ENCODE assay signal across 13 mouse cellular contexts in genomic region chr19:8998546-8998945, GRCm38 (mm10). TPM values are rescaled to one million over a fixed set of nuclear protein-coding genes. Genes with fewer than 3 reads are reported as not detected.
DNase-seq lines count a peak whose midpoint lies in the region; ATAC-seq and TF ChIP-seq lines count a peak whose summit lies in the region.
"Had no signal": no experiment of that assay in that cellular context is flagged by ENCODE, and none has a peak within 500 bp of the region (broad histone marks: within the 10 kb centered on the region; RNA-seq: fewer than 3 reads in every experiment).

No protein-coding gene starts in this region.

- peak; percentile 63 for DNase-seq in CD4-positive helper T cell, adult 2 months (ENCODE audit: low read depth, low spot score)
- DNase-seq in limb, embryonic 14.5 days (ENCODE audit: low spot score), result no peak
- DNase-seq in left cerebral cortex, adult 18-20 months (ENCODE audit: low spot score in 2 of 2), result no peak
- DNase-seq in left cerebral cortex, adult 9 months (ENCODE audit: low spot score in 2 of 2), result no peak
- no peak for DNase-seq in layer of hippocampus, adult 9-11 months
- DNase-seq: heart, postnatal 4 days; left cerebral cortex, postnatal 4 days; right cerebral cortex, postnatal 25 days had no signal

- no peak for TF ChIP-seq EP300 in ES-Bruce4 (IDR thresholded peaks at IDR 0.05; ENCODE audit: insufficient read depth, low read depth, low read length)

- TF ChIP-seq CTCF in ES-Bruce4 (IDR thresholded peaks at IDR 0.05; ENCODE audit: low read depth, low read length), result no peak

- ATAC-seq in heart, embryonic 15.5 days (replicated peaks; ENCODE audit: insufficient number of reproducible peaks, insufficient read depth, low FRiP score, low read depth), result no peak
- ATAC-seq in heart, embryonic 11.5 days (replicated peaks; ENCODE audit: insufficient number of reproducible peaks, low FRiP score, low TSS enrichment), result no peak
- no peak for ATAC-seq in limb, embryonic 14.5 days (ENCODE audit: low FRiP score, low read depth)

- H3K36me3 ChIP-seq in heart, embryonic 15.5 days, result peaks cover 44% of the 10 kb centered on the region
- H3K36me3 ChIP-seq in heart, embryonic 11.5 days (ENCODE audit: control insufficient read depth, insufficient read depth, low read length), result peaks cover 18% of the 10 kb centered on the region
- peaks cover 23% of the 10 kb centered on the region for H3K36me3 ChIP-seq in ES-Bruce4 (ENCODE audit: control insufficient read depth, insufficient read depth, low read length, poor library complexity, severe bottlenecking)
- H3K36me3 ChIP-seq in limb, embryonic 14.5 days (ENCODE audit: control insufficient read depth, insufficient read depth, low read length), result peaks cover 42% of the 10 kb centered on the region
- H3K36me3 ChIP-seq: neural tube, embryonic 12.5 days had no signal

- H3K9me3 ChIP-seq in heart, embryonic 15.5 days (replicated peaks), result no peaks in the 10 kb centered on the region
- no peaks in the 10 kb centered on the region for H3K9me3 ChIP-seq in heart, embryonic 11.5 days (replicated peaks; ENCODE audit: control insufficient read depth, low read length)
- peaks cover 2% of the 10 kb centered on the region; the same call in 1 of the 2 replicates for H3K9me3 ChIP-seq in ES-Bruce4 (replicated peaks; ENCODE audit: control insufficient read depth, insufficient read depth, low read length, poor library complexity, severe bottlenecking)
- H3K9me3 ChIP-seq in limb, embryonic 14.5 days (ENCODE audit: control insufficient read depth, low read length), result no peaks in the 10 kb centered on the region
- H3K9me3 ChIP-seq: neural tube, embryonic 12.5 days had no signal

- H3K4me3 ChIP-seq in heart, embryonic 15.5 days, result no peak overlapping the region
- no peak overlapping the region for H3K4me3 ChIP-seq in heart, embryonic 11.5 days (ENCODE audit: low read depth, low read length)
- H3K4me3 ChIP-seq in ES-Bruce4 (ENCODE audit: low read depth, low read length), result no peak overlapping the region
- no peak overlapping the region for H3K4me3 ChIP-seq in limb, embryonic 14.5 days (replicated peaks; ENCODE audit: low read length)
- H3K4me3 ChIP-seq: erythroblast, embryonic 14.5 days; neural tube, embryonic 12.5 days had no signal

- no peaks in the 10 kb centered on the region for H3K27me3 ChIP-seq in heart, embryonic 15.5 days
- no peaks in the 10 kb centered on the region for H3K27me3 ChIP-seq in heart, embryonic 11.5 days (ENCODE audit: control insufficient read depth, insufficient read depth, low read length)
- H3K27me3 ChIP-seq in ES-Bruce4 (ENCODE audit: control insufficient read depth, insufficient read depth, low read length, poor library complexity, severe bottlenecking), result no peaks in the 10 kb centered on the region
- H3K27me3 ChIP-seq in limb, embryonic 14.5 days (ENCODE audit: control insufficient read depth, insufficient read depth, low read length), result no peaks in the 10 kb centered on the region
- H3K27me3 ChIP-seq: neural tube, embryonic 12.5 days had no signal

- no peak for TF ChIP-seq POLR2A in ES-Bruce4 (IDR thresholded peaks at IDR 0.05; ENCODE audit: insufficient read depth, low read length)
- no peak for TF ChIP-seq POLR2A in limb, embryonic 14.5 days (IDR thresholded peaks at IDR 0.05; ENCODE audit: borderline replicate concordance, extremely low read depth, insufficient read depth, insufficient read length)

- peaks cover 54% of the 10 kb centered on the region for H3K4me1 ChIP-seq in heart, embryonic 15.5 days (replicated peaks)
- peaks cover 15% of the 10 kb centered on the region for H3K4me1 ChIP-seq in heart, embryonic 11.5 days (ENCODE audit: control insufficient read depth, insufficient read depth, low read length)
- H3K4me1 ChIP-seq in ES-Bruce4 (ENCODE audit: control insufficient read depth, insufficient read depth, low read length), result no peaks in the 10 kb centered on the region
- H3K4me1 ChIP-seq in limb, embryonic 14.5 days (ENCODE audit: control insufficient read depth, insufficient read depth, low read length), result peaks cover 40% of the 10 kb centered on the region
- H3K4me1 ChIP-seq: neural tube, embryonic 12.5 days had no signal

- H3K9ac ChIP-seq in heart, embryonic 15.5 days, result no peak overlapping the region
- no peak overlapping the region for H3K9ac ChIP-seq in heart, embryonic 11.5 days (ENCODE audit: low read depth, low read length)
- H3K9ac ChIP-seq in ES-Bruce4 (ENCODE audit: low read depth, poor library complexity, severe bottlenecking), result no peak overlapping the region
- H3K9ac ChIP-seq in limb, embryonic 14.5 days (ENCODE audit: low read depth, low read length, severe bottlenecking), result no peak overlapping the region
- H3K9ac ChIP-seq: neural tube, embryonic 12.5 days had no signal

- H3K4me2 ChIP-seq in heart, embryonic 15.5 days, result no peak overlapping the region
- no peak overlapping the region for H3K4me2 ChIP-seq in heart, embryonic 11.5 days
- H3K4me2 ChIP-seq in limb, embryonic 14.5 days (replicated peaks; ENCODE audit: low read depth, low read length, severe bottlenecking), result no peak overlapping the region
- H3K4me2 ChIP-seq: neural tube, embryonic 12.5 days had no signal

- peak overlapping the region; percentile 67; the same call in 1 of the 2 replicates for H3K27ac ChIP-seq in heart, embryonic 15.5 days
- no peak overlapping the region for H3K27ac ChIP-seq in heart, embryonic 11.5 days (ENCODE audit: low read depth, low read length)
- H3K27ac ChIP-seq in ES-Bruce4 (ENCODE audit: insufficient read depth, low read length), result peak overlapping the region; percentile 64
- H3K27ac ChIP-seq in limb, embryonic 14.5 days (replicated peaks; ENCODE audit: low read depth, low read length), result peak overlapping the region; percentile 75; the same call in 1 of the 2 replicates
- H3K27ac ChIP-seq: neural tube, embryonic 12.5 days had no signal

- WGBS in heart, embryonic 15.5 days, result 85% methylated on average over 6 of the region's 6 CpGs
- 88% methylated on average over 6 of the region's 6 CpGs for WGBS in heart, embryonic 11.5 days (ENCODE audit: insufficient replicate concordance)
- 72% methylated on average over 6 of the region's 6 CpGs for WGBS in limb, embryonic 14.5 days

RNA-seq across cellular contexts. Expression of gene Ahnak, which starts 9.5 kb away (rescaled TPM):
- polyA plus RNA-seq in heart, embryonic 15.5 days (2015; fragmentation: Nextera tagmentation; extraction: Ambion mirVana), result 31.4 and 38.4 TPM in 2 replicates
- polyA plus RNA-seq in heart, embryonic 11.5 days (2014; fragmentation: Nextera tagmentation; extraction: Ambion mirVana), result 15.1 and 17.4 TPM in 2 replicates
- polyA plus RNA-seq in ES-Bruce4 (2011; ENCODE audit: insufficient read depth, insufficient read length, low read depth, missing spikeins), result 162 and 163 TPM in 2 replicates
- polyA plus RNA-seq in limb, embryonic 14.5 days (2012; rRNA removed), result 21.6 and 31.4 TPM in 2 replicates
- polyA plus RNA-seq in limb, embryonic 14.5 days (2014; fragmentation: Nextera tagmentation; extraction: Ambion mirVana), result 61.5 and 61.6 TPM in 2 replicates
- 10 to 100 TPM; 18.6 to 23.5 TPM for total RNA-seq in left cerebral cortex, adult 18-20 months (2021)

RNA-seq across cellular contexts. Expression of gene Eef1g, which starts 31.7 kb away (rescaled TPM):
- 216 and 256 TPM in 2 replicates for polyA plus RNA-seq in heart, embryonic 15.5 days (2015; fragmentation: Nextera tagmentation; extraction: Ambion mirVana)
- polyA plus RNA-seq in heart, embryonic 11.5 days (2014; fragmentation: Nextera tagmentation; extraction: Ambion mirVana), result 344 TPM in 2 replicates
- polyA plus RNA-seq in ES-Bruce4 (2011; ENCODE audit: insufficient read depth, insufficient read length, low read depth, missing spikeins), result 1,175 and 1,274 TPM in 2 replicates
- polyA plus RNA-seq in limb, embryonic 14.5 days (2012; rRNA removed), result 530 and 577 TPM in 2 replicates
- 499 and 500 TPM in 2 replicates for polyA plus RNA-seq in limb, embryonic 14.5 days (2014; fragmentation: Nextera tagmentation; extraction: Ambion mirVana)
- total RNA-seq in left cerebral cortex, adult 18-20 months (2021), result 100 to 1,000 TPM; 251 to 256 TPM

RNA-seq across cellular contexts. Expression of gene Tut1, which starts 44.9 kb away (rescaled TPM):
- 13.7 and 19.4 TPM in 2 replicates for polyA plus RNA-seq in heart, embryonic 15.5 days (2015; fragmentation: Nextera tagmentation; extraction: Ambion mirVana)
- polyA plus RNA-seq in heart, embryonic 11.5 days (2014; fragmentation: Nextera tagmentation; extraction: Ambion mirVana), result 17.1 and 19.8 TPM in 2 replicates
- 26.4 and 30.1 TPM in 2 replicates for polyA plus RNA-seq in ES-Bruce4 (2011; ENCODE audit: insufficient read depth, insufficient read length, low read depth, missing spikeins)
- 28.6 and 33.6 TPM in 2 replicates for polyA plus RNA-seq in limb, embryonic 14.5 days (2012; rRNA removed)
- polyA plus RNA-seq in limb, embryonic 14.5 days (2014; fragmentation: Nextera tagmentation; extraction: Ambion mirVana), result 27.6 and 29.2 TPM in 2 replicates
- 10 to 100 TPM; 22.5 to 23.7 TPM for total RNA-seq in left cerebral cortex, adult 18-20 months (2021)

RNA-seq across cellular contexts. Expression of gene Mta2, which starts 56.9 kb away (rescaled TPM):
- polyA plus RNA-seq in heart, embryonic 15.5 days (2015; fragmentation: Nextera tagmentation; extraction: Ambion mirVana), result 74.2 and 99.5 TPM in 2 replicates
- polyA plus RNA-seq in heart, embryonic 11.5 days (2014; fragmentation: Nextera tagmentation; extraction: Ambion mirVana), result 30.0 and 39.9 TPM in 2 replicates
- 106 and 108 TPM in 2 replicates for polyA plus RNA-seq in ES-Bruce4 (2011; ENCODE audit: insufficient read depth, insufficient read length, low read depth, missing spikeins)
- 63.4 and 76.5 TPM in 2 replicates for polyA plus RNA-seq in limb, embryonic 14.5 days (2012; rRNA removed)
- 43.8 and 47.2 TPM in 2 replicates for polyA plus RNA-seq in limb, embryonic 14.5 days (2014; fragmentation: Nextera tagmentation; extraction: Ambion mirVana)
- 10 to 100 TPM; 49.6 to 49.8 TPM for total RNA-seq in left cerebral cortex, adult 18-20 months (2021)
